Mouse (Mus musculus): ENCODE data around the gene Cdh24. TPM values are rescaled to one million over a fixed set of nuclear protein-coding genes. Genes with fewer than 3 reads are reported as not detected.
"Not testable (repeated sequence)": the region's sequence is repeated elsewhere in the genome, so short reads cannot be mapped to it uniquely, and the experiment has no call there.

Gene Cdh24
- polyA plus RNA-seq, 1 experiment from 2014 or later = 0.25 TPM

DNA sequence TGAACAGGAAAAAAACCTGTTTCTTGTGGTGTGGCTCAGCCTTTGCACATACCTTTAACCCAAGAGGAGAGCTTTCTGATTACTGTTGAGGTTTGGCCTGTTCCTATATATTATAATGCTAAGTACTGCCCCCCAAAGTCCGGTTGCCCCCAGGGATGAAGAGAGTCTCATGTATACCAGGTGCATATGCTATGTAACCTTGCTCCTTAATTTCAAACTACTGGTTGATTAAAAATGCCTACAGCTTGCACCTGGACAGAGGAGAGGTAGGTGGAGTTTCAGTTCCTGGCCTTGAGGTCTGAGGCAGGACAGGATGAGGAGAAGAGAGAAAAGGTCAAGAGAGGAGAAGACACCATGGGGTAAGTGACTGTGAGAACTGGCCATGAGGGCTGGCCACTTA lies 20.0 kb downstream of the Cdh24 start, which contains the start of gene Psmb11:
Psmb11 (plus strand) TSS at position 301 of the 400 bp plus-strand sequence.
- ATAC-seq (ENCODE audit: low read depth) = no peak
- H3K4me3 ChIP-seq (replicated peaks) = no peak within 1 kb of the TSS
- DNase-seq = no peak

DNA sequence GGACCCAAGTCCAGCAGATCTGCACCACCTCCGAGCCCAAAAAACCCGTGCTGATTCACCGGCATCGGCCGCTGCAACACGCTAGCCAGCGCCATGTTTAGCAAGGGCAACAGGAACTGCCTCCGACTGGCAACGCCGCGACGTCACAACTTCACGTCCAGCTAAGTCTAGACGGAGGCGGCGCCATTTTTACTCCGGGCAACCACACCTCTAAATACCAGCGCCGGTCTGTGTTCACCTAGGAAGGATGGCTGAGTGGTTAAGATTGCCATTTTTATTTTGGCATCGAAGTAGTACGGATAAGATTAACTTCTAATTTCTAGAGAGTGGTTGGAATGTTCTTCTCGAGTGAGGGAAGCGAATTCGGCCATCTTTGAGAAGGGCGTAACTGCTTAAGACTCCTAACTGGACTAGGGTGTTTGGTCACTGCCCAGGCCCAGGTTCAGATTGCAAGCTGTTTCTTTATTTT lies 23.2 kb downstream of the Cdh24 start, which contains the start of gene Psmb5:
Psmb5 (minus strand) TSS at position 126 of the 469 bp plus-strand sequence.
- ATAC-seq (ENCODE audit: low read depth) (peak; percentile 88), DNase-seq (peak; percentile 82)
- Histone ChIP-seq H3K4me1 (replicated peaks) (peaks cover 28% of the 10 kb centered on the region), H3K4me2 (peak within 1 kb of the TSS; percentile 82), H3K36me3 (peaks cover 28% of the 10 kb centered on the region), H3K27ac (peak within 1 kb of the TSS; percentile 80), H3K9me3 (replicated peaks) (no peaks in the 10 kb centered on the region), H3K4me3 (replicated peaks) (peak within 1 kb of the TSS; percentile 88), H3K27me3 (no peaks in the 10 kb centered on the region), H3K9ac (peak within 1 kb of the TSS; percentile 92)
- under 1% methylated on average over 24 of the region's 25 CpGs for WGBS (ENCODE audit: insufficient replicate concordance)

More for the DNA sequence above, 20.0 kb downstream of the Cdh24 start, which contains the start of gene Psmb11:
- no peaks in the 10 kb centered on the region for H3K9me3 ChIP-seq (replicated peaks)
- H3K4me1 ChIP-seq (replicated peaks) = peaks cover 27% of the 10 kb centered on the region
- H3K27ac ChIP-seq = no peak within 1 kb of the TSS
- H3K9ac ChIP-seq = no peak within 1 kb of the TSS
- 66% methylated on average over 1 of the region's 1 CpGs for WGBS (ENCODE audit: insufficient replicate concordance)
- peaks cover 15% of the 10 kb centered on the region for H3K27me3 ChIP-seq
- H3K36me3 ChIP-seq = peaks cover 4% of the 10 kb centered on the region
- H3K4me2 ChIP-seq = no peak within 1 kb of the TSS

DNA sequence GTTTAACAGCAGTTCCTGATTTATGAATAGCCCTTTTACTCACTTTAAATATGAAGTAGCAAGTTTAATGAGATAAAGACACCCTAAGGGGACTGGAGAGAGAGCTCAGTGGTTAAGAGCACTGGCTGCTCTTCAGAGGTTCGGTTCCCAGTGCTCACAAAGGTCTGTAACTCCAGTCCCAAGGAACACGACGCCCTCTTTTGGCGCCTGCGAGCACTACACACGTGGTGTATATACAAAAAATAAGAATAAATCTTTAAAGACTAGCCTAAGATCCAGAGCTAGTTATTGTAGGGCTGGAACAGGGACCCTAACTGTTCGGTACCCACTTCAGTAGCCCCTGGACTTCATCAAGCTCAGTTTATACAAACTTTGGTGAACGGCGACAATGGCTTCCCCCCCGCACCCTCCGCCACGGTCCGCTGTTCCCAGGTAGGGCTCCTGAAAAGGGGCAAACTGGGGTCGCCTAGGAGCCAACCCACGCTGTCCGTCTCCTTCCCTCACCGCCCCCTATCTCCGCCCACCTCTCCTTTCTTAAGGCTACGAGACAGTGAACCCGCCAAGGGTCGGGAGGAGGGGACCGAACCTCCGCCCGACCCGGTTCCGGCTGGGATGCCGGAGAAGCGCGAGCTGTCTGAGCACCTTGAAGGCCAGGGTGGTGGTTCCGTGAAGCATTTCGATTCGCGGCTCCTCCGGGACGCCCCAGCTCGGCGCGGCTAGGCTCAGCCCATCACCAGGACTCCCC lies 23.8 kb downstream of the Cdh24 start:
- H3K9me3 ChIP-seq (replicated peaks) = no peaks in the 10 kb centered on the region
- peaks cover 33% of the 10 kb centered on the region for H3K36me3 ChIP-seq
- H3K27ac ChIP-seq = peak overlapping the region; percentile 80
- peak overlapping the region; percentile 92 for H3K9ac ChIP-seq
- H3K27me3 ChIP-seq = no peaks in the 10 kb centered on the region
- no peak for DNase-seq
- 1% methylated on average over 38 of the region's 38 CpGs for WGBS (ENCODE audit: insufficient replicate concordance)
- ATAC-seq (ENCODE audit: low read depth) = peak; percentile 61
- H3K4me2 ChIP-seq = peak overlapping the region; percentile 82
- H3K4me3 ChIP-seq (replicated peaks) = peak overlapping the region; percentile 88
- H3K4me1 ChIP-seq (replicated peaks) = peaks cover 22% of the 10 kb centered on the region

DNA sequence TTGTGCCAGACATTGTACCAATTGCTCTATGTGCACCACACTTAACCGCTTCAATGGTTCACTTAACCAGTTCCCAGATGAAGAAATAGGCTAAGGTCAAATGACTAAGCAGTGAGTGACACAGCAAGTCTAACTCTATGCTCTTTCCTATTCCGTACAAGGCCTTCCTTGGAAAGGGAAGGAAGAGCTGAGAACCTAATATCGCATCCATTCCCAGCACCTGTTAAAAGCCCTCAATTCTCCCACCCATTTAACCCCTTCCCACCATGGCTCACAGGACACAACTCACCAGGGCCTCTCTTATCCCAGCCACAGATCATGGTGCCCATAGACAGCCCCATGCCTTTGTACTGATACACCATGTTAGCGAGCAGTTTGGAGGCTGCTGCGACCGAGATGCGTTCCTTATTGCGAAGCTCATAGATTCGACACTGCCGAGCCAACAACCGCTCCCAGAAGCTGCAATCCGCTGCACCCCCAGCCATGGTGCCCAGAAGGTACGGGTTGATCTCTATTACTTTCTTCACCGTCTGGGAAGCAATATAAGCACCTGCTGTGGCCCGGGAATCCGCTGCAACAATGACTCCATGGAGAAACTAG lies 24.8 kb downstream of the Cdh24 start:
- WGBS (ENCODE audit: insufficient replicate concordance) = 83% methylated on average over 16 of the region's 16 CpGs
- ATAC-seq (ENCODE audit: low read depth) (no peak), DNase-seq (no peak)
- Histone ChIP-seq H3K27ac (peak overlapping the region; percentile 39), H3K9ac (no peak overlapping the region), H3K36me3 (peaks cover 42% of the 10 kb centered on the region), H3K27me3 (no peaks in the 10 kb centered on the region), H3K9me3 (replicated peaks) (no peaks in the 10 kb centered on the region), H3K4me2 (peak overlapping the region; percentile 82), H3K4me1 (replicated peaks) (peaks cover 22% of the 10 kb centered on the region), H3K4me3 (replicated peaks) (peak overlapping the region; percentile 88)

DNA sequence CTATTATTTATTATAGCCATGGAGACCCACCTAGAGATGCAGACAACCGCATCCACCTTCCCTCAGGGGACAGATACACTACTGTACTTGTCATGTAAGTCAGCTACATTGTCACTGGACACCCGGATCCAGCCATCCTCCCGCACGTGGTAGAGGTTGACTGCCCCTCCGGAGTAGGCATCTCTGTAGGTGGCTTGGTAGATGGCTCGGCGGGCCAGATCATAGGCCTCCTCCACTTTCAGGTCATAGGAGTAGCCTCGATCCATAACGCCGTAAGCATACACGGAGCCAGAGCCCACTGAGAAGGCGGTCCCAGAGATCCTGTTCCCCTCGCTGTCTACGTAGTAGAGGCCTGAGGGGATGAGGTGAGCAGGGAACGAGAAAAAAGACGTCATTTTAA lies 27.0 kb downstream of the Cdh24 start:
- WGBS (ENCODE audit: insufficient replicate concordance) = 86% methylated on average over 16 of the region's 16 CpGs

DNA sequence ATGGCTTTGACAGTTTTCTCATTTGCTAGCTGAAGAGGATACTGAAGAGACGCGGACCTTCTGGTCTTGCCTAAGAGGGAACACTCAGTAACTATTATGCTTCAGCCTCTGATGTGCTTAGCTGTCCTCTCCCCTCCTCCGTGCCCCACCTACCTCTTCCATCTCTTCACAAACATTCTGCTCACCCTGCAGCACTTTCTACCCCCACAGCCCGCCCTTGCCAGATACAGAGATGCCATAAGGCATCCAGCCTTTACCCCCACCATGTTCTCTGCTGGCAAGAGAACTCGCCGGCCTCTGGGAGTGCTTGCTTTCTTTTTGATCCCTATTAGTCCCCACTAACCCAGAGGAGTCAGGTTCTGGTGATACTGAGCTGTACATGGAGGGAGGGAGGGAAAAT lies 30.5 kb downstream of the Cdh24 start:
- no peak overlapping the region for H3K4me2 ChIP-seq
- 80% methylated on average over 6 of the region's 6 CpGs for WGBS (ENCODE audit: insufficient replicate concordance)
- H3K27ac ChIP-seq = peak overlapping the region; percentile 0; the same call in 1 of the 2 replicates
- H3K36me3 ChIP-seq = peaks cover 36% of the 10 kb centered on the region
- peaks cover 12% of the 10 kb centered on the region for H3K4me1 ChIP-seq (replicated peaks)
- no peak overlapping the region for H3K9ac ChIP-seq
- no peaks in the 10 kb centered on the region for H3K9me3 ChIP-seq (replicated peaks)
- no peak for ATAC-seq (ENCODE audit: low read depth)
- no peaks in the 10 kb centered on the region for H3K27me3 ChIP-seq
- DNase-seq = no peak
- no peak overlapping the region for H3K4me3 ChIP-seq (replicated peaks)

More for the DNA sequence above, 27.0 kb downstream of the Cdh24 start:
- ATAC-seq (ENCODE audit: low read depth); H3K4me2 ChIP-seq; H3K27ac ChIP-seq; H3K9ac ChIP-seq; H3K4me3 ChIP-seq (replicated peaks); H3K27me3 ChIP-seq; DNase-seq; H3K9me3 ChIP-seq (replicated peaks): not testable (repeated sequence)
- peaks cover 45% of the 10 kb centered on the region for H3K36me3 ChIP-seq
- peaks cover 22% of the 10 kb centered on the region for H3K4me1 ChIP-seq (replicated peaks)

DNA sequence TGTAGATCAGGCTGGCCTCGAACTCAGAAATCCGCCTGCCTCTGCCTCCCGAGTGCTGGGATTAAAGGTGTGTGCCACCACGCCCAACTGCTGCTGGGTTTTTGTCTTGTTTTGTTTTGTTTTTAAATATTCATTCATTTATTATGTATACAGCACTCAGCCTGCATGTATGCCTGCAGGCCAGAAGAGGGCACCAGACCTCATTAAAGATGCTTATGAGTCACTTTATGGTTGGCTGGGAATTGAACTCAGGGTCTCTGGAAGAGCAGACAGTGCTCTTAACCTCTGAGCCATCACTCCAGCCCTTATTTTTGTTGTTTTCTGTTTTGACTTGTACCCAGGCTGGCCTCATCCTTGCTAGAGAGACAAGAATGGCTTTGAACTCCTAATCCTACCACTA lies 31.2 kb downstream of the Cdh24 start:
- H3K4me2 ChIP-seq = no peak overlapping the region
- no peak overlapping the region for H3K4me3 ChIP-seq (replicated peaks)
- no peaks in the 10 kb centered on the region for H3K27me3 ChIP-seq
- H3K36me3 ChIP-seq = peaks cover 30% of the 10 kb centered on the region
- H3K4me1 ChIP-seq (replicated peaks) = peaks cover 12% of the 10 kb centered on the region
- 49% methylated on average over 4 of the region's 4 CpGs for whole genome bisulfite sequencing (ENCODE audit: insufficient replicate concordance)
- no peak for ATAC-seq (ENCODE audit: low read depth)
- H3K27ac ChIP-seq = no peak overlapping the region
- no peak for DNase-seq
- H3K9me3 ChIP-seq (replicated peaks) = no peaks in the 10 kb centered on the region
- no peak overlapping the region for H3K9ac ChIP-seq

DNA sequence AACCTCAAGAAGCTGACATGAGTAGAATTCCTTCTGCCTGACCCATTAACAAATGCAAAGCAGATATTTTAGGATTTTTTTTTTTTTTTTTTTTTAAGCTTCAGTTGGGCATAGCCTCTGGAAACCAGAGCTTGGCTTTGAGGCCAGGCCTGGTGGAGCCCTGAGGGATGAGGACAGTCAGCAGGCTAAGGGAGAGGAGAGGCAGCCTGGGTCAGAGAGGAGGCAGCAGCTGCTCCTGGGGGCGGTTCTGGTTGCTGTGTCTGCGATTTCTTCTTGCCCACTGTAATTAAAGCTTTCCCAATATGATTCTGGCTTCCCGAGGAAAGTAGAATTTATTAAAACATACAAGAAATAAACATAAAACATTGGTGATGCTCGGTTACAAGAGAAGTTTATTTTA lies 31.9 kb downstream of the Cdh24 start:
- H3K4me3 ChIP-seq (replicated peaks) = no peak overlapping the region
- ATAC-seq (ENCODE audit: low read depth) (no peak), DNase-seq (no peak)
- 69% methylated on average over 4 of the region's 4 CpGs for WGBS (ENCODE audit: insufficient replicate concordance)
- H3K9ac ChIP-seq = no peak overlapping the region
- H3K27ac ChIP-seq = no peak overlapping the region; the same call in 1 of the 2 replicates
- peaks cover 24% of the 10 kb centered on the region for H3K36me3 ChIP-seq
- H3K9me3 ChIP-seq (replicated peaks) = no peaks in the 10 kb centered on the region
- H3K27me3 ChIP-seq = no peaks in the 10 kb centered on the region
- no peak overlapping the region for H3K4me2 ChIP-seq
- H3K4me1 ChIP-seq (replicated peaks) = peaks cover 19% of the 10 kb centered on the region

DNA sequence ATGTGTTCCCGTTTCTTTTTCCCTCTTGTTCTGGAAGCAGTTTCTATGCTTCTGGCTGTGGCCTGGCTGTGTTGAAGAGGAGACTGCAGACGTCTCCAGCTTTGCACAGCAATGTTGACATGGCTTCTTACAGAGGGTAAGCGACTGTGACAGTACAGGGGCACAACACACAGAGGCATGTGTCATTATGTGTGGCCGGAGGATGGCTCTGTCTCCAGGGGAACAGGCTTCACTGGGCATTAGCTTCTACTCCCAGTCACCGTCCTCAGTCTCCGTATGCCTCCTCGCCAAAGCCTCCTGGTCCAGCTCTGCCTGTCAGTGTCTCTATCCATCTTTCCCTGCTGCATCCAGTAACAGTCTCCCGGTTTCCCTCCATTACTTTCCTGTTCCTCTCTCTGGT lies 33.9 kb downstream of the Cdh24 start:
- 66% methylated on average over 8 of the region's 8 CpGs for WGBS (ENCODE audit: insufficient replicate concordance)
- H3K4me3 ChIP-seq (replicated peaks) = no peak overlapping the region
- no peak overlapping the region for H3K4me2 ChIP-seq
- peak overlapping the region; percentile 16; the same call in 1 of the 2 replicates for H3K27ac ChIP-seq
- ATAC-seq (ENCODE audit: low read depth) (no peak), DNase-seq (no peak)
- H3K36me3 ChIP-seq = peaks cover 12% of the 10 kb centered on the region
- H3K27me3 ChIP-seq = no peaks in the 10 kb centered on the region
- no peak overlapping the region for H3K9ac ChIP-seq
- H3K9me3 ChIP-seq (replicated peaks) = no peaks in the 10 kb centered on the region
- peaks cover 34% of the 10 kb centered on the region for H3K4me1 ChIP-seq (replicated peaks)

DNA sequence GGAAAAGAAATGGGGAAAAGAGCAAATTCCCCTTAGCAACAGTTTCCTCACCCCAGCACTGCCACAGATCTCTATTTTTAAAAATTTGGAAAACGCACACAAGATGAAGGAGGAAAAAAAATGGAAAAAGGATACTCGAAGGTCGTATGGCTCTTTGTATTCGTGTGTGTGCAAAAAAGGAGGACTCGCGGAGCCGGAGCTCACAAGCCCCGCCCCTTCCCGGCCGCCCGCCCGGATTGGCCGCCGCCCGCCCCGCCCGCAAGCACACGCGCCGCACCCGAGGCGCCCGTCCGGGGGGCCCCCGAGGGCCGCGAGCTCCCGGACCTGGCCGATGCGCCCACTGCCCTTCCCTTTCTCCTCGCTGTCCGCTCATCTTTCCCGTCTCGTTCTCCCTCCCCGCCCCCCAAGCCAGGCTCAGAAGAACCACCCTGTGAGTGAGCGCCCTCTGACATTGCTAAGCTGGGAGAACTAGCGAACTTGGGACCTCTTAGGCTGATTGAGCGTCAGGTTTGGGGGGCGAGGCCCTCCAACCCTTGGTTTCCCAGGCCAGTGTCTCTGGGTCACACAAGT lies 35.3 kb downstream of the Cdh24 start, which contains the start of gene 4931414P19Rik:
4931414P19Rik (minus strand) TSS at position 242 of the 570 bp plus-strand sequence.
- Histone ChIP-seq H3K27ac (peak within 1 kb of the TSS; percentile 80), H3K4me1 (replicated peaks) (peaks cover 45% of the 10 kb centered on the region), H3K4me2 (peak within 1 kb of the TSS; percentile 78), H3K4me3 (replicated peaks) (peak within 1 kb of the TSS; percentile 64), H3K9ac (peak within 1 kb of the TSS; percentile 76), H3K36me3 (0 out of 2 replicates have a peak, but pooled peaks cover 3% of the 10 kb centered on the region), H3K27me3 (no peaks in the 10 kb centered on the region), H3K9me3 (replicated peaks) (no peaks in the 10 kb centered on the region)
- peak; percentile 39 for ATAC-seq (ENCODE audit: low read depth)
- DNase-seq = peak; percentile 78
- under 1% methylated on average over 38 of the region's 39 CpGs for WGBS (ENCODE audit: insufficient replicate concordance)

DNA sequence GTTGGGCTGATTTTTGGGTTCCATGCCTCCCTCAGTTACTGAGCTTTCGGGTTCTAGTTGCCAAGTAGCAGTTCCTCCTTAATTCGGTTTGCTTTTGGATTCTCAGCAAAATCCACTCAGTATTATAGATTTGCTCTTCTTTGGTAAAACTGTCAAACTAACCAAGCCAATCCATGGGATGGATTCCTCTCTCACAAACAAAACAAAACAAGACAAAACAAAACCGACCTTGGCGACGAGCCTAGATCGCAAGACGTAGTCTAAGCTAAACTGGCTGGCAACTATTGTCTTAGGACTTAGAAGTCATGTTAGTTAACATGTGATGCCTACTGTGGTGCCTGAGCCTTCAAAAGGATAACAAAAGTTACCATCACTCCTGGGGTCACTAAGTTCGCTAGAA lies 37.5 kb downstream of the Cdh24 start:
- H3K27me3 ChIP-seq = no peaks in the 10 kb centered on the region
- H3K36me3 ChIP-seq = no peaks in the 10 kb centered on the region
- H3K9ac ChIP-seq = no peak overlapping the region
- DNase-seq = no peak
- no peak for ATAC-seq (ENCODE audit: low read depth)
- peak overlapping the region; percentile 75 for H3K4me3 ChIP-seq (replicated peaks)
- H3K4me2 ChIP-seq = peak overlapping the region; percentile 71
- 77% methylated on average over 8 of the region's 8 CpGs for WGBS (ENCODE audit: insufficient replicate concordance)
- H3K9me3 ChIP-seq (replicated peaks) = no peaks in the 10 kb centered on the region
- peak overlapping the region; percentile 96 for H3K27ac ChIP-seq
- peaks cover 45% of the 10 kb centered on the region for H3K4me1 ChIP-seq (replicated peaks)

All from liver, embryonic 13.5 days (tissue).